Mouse (Mus musculus) heart, embryonic 16.5 days (tissue): ENCODE data around the gene Klhl8. TPM values are rescaled to one million over a fixed set of nuclear protein-coding genes. Genes with fewer than 3 reads are reported as not detected.
A peak's percentile ranks its signal among the peaks of the same experiment; 100 is the strongest.

Experiments
- ATAC-seq: fragments of 200-750 bp; cut with Nextera tagmentation; replicated peaks from 2 replicates; pipeline ENCODE4 v1.8.0; 2017; ENCODE audit warnings: moderate number of reproducible peaks; ENCODE audit not compliant: insufficient read depth, low FRiP score; ENCODE audit errors: extremely low read depth
- H3K27ac ChIP-seq: fragments of 300-500 bp; sonication (generic); 2 replicates; pipeline ENCODE4 v1.5.1; 2014; ENCODE audit warnings: mild to moderate bottlenecking, low read length, control low read depth, moderate library complexity
- H3K27me3 ChIP-seq: fragments of 300-500 bp; sonication (generic); 2 replicates; pipeline ENCODE4 v1.6.1; 2014; ENCODE audit warnings: low read length, mixed read lengths; ENCODE audit not compliant: control insufficient read depth, insufficient read depth
- H3K36me3 ChIP-seq: fragments of 300-500 bp; sonication (generic); 2 replicates; pipeline ENCODE4 v1.6.1; 2014; ENCODE audit not compliant: control insufficient read depth, insufficient read depth
- H3K4me1 ChIP-seq: fragments of 300-500 bp; sonication (generic); 2 replicates; pipeline ENCODE4 v1.6.1; 2014; ENCODE audit warnings: low read length, mixed read lengths; ENCODE audit not compliant: control insufficient read depth, insufficient read depth
- H3K4me2 ChIP-seq: fragments of 300-500 bp; sonication (generic); 2 replicates; pipeline ENCODE4 v1.6.1; 2014; ENCODE audit warnings: low read depth, mild to moderate bottlenecking, control low read depth, low read length
- H3K4me3 ChIP-seq: fragments of 300-500 bp; sonication (generic); 2 replicates; pipeline ENCODE4 v1.5.1; 2014; ENCODE audit warnings: mild to moderate bottlenecking, control low read depth, low read length
- H3K9ac ChIP-seq: fragments of 300-500 bp; sonication (generic); 2 replicates; pipeline ENCODE4 v1.6.1; 2014; ENCODE audit warnings: low read length, control low read depth
- H3K9me3 ChIP-seq: fragments of 300-500 bp; sonication (generic); replicated peaks from 2 replicates; pipeline ENCODE4 v1.6.1; 2016; ENCODE audit warnings: low read length; ENCODE audit not compliant: control insufficient read depth
- WGBS: fragments of 180-500 bp; shearing (Covaris S2); extraction: QIAGEN DNeasy Blood & Tissue Kit; methylation state at CpG from one replicate; pipeline ENCODE4 v1.1.7; 2014; 5-methylcytosine and 5-hydroxymethylcytosine counted together
- polyA plus RNA-seq: library from polyadenylated mRNA; unstranded; fragments of >200 nt; fragmentation: Nextera tagmentation; extraction: Ambion mirVana; gene quantifications from 2 replicates; pipeline ENCODE4 v1.2.1, GENCODE M21; 2015

Gene Klhl8
- polyA plus RNA-seq, 1 experiment from 2014 or later: 13.8 TPM

DNA sequence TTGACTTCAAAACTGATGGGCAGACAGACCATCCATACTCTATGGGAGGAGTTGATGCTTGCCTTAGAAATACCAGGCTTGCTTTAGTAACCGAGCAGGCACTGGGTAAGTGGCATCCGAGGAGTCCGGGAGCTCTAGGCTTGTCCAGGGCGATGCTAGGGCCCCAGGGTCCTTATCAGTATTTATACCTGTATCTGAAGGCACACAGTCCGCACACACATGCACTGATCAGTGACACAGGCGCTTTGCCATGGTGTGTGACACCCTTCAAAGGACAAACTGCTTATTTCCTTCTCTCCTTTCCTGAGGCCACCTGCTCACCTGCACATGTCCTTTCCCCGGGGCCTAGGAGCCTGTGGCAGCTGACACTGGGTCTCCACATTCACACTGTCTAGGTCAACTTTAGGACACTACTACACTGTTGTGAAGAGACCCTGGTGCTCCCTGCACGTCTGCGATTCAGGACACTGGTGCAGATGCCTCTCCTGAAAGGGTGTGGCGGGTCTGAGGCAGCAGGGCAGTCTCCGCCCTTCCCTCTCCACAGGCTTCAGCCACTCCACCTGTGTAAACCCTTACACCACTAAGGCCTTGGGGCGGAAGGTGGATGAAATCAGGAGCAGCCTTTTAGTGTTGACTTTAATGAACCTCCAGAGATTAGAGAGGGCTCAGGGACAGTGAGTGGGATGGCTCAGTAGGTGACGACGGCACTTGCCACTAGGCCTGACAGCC is 55.4 kb downstream of the Klhl8 start:
- H3K4me1 ChIP-seq: peaks cover 7% of the 10 kb centered on the region
- H3K9ac ChIP-seq: no peak overlapping the region
- no peak overlapping the region for H3K4me3 ChIP-seq
- peaks cover 16% of the 10 kb centered on the region for H3K36me3 ChIP-seq
- ATAC-seq: 0 out of 2 replicates have a peak, but pooled peaks have one; percentile 37
- WGBS: 77% methylated on average over 14 of the region's 14 CpGs
- H3K9me3 ChIP-seq: no peaks in the 10 kb centered on the region
- H3K4me2 ChIP-seq: no peak overlapping the region
- no peaks in the 10 kb centered on the region for H3K27me3 ChIP-seq
- H3K27ac ChIP-seq: no peak overlapping the region

DNA sequence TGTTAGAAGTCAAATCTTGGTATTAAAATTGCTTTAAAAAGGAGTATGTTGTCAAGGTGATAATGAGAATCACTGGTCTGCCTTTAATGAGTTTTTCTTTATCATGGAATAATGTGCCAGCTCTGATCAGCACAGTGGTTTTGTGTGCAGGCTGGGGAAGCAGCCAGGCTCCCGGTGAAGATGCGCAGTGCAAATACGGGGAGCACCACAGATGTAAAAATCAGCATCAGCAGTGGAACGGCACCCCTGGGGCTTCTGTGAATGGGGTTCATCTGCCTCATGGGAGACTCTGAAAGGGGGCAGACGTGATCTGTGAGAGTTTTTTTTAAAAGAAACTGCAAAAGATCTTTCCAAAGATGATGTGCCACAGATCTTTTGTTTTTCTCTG is 56.3 kb downstream of the Klhl8 start:
- no peak overlapping the region for H3K4me3 ChIP-seq
- peaks cover 20% of the 10 kb centered on the region for H3K36me3 ChIP-seq
- H3K4me1 ChIP-seq: peaks cover 7% of the 10 kb centered on the region
- H3K27me3 ChIP-seq: no peaks in the 10 kb centered on the region
- WGBS: 90% methylated on average over 5 of the region's 5 CpGs
- no peak overlapping the region for H3K9ac ChIP-seq
- H3K9me3 ChIP-seq: no peaks in the 10 kb centered on the region
- no peak overlapping the region for H3K4me2 ChIP-seq
- H3K27ac ChIP-seq: no peak overlapping the region
- ATAC-seq: no peak

- Histone ChIP-seq H3K4me2 (0 out of 2 replicates have a peak overlapping the region, but pooled peaks have one; percentile 10), H3K9me3 (no peaks in the 10 kb centered on the region), H3K27me3 (no peaks in the 10 kb centered on the region), H3K4me1 (peaks cover 7% of the 10 kb centered on the region), H3K27ac (no peak overlapping the region), H3K4me3 (no peak overlapping the region), H3K9ac (no peak overlapping the region), H3K36me3 (peaks cover 25% of the 10 kb centered on the region)
- 54% methylated on average over 17 of the region's 17 CpGs for WGBS
- ATAC-seq: no peak; the same call in 1 of the 2 replicates
These were observed 56.8 kb downstream of the Klhl8 start for GRCm38 (mm10) chr5:103854041-103854806.

GRCm38 (mm10) chr5:103852756-103853549 is 58.1 kb downstream of the Klhl8 start:
- Histone ChIP-seq H3K4me3 (no peak overlapping the region), H3K4me1 (peaks cover 5% of the 10 kb centered on the region), H3K27ac (no peak overlapping the region), H3K36me3 (peaks cover 35% of the 10 kb centered on the region), H3K9me3 (no peaks in the 10 kb centered on the region), H3K27me3 (no peaks in the 10 kb centered on the region), H3K9ac (no peak overlapping the region), H3K4me2 (no peak overlapping the region)
- no peak for ATAC-seq
- 83% methylated on average over 4 of the region's 4 CpGs for WGBS

- Histone ChIP-seq H3K27ac (no peak overlapping the region), H3K9ac (no peak overlapping the region), H3K4me3 (no peak overlapping the region), H3K9me3 (no peaks in the 10 kb centered on the region), H3K4me2 (no peak overlapping the region), H3K27me3 (no peaks in the 10 kb centered on the region), H3K4me1 (no peaks in the 10 kb centered on the region), H3K36me3 (peaks cover 52% of the 10 kb centered on the region)
- 76% methylated on average over 8 of the region's 8 CpGs for WGBS
- no peak for ATAC-seq
These were observed 62.5 kb downstream of the Klhl8 start for GRCm38 (mm10) chr5:103848546-103848945.

- no peak overlapping the region for H3K27ac ChIP-seq
- H3K9me3 ChIP-seq: no peaks in the 10 kb centered on the region
- no peaks in the 10 kb centered on the region for H3K4me1 ChIP-seq
- 63% methylated on average over 5 of the region's 5 CpGs for WGBS
- no peak for ATAC-seq
- no peak overlapping the region for H3K4me3 ChIP-seq
- H3K27me3 ChIP-seq: no peaks in the 10 kb centered on the region
- H3K36me3 ChIP-seq: peaks cover 49% of the 10 kb centered on the region
- no peak overlapping the region for H3K4me2 ChIP-seq
- H3K9ac ChIP-seq: no peak overlapping the region
These were observed 64.5 kb downstream of the Klhl8 start for GRCm38 (mm10) chr5:103846609-103847008.

DNA sequence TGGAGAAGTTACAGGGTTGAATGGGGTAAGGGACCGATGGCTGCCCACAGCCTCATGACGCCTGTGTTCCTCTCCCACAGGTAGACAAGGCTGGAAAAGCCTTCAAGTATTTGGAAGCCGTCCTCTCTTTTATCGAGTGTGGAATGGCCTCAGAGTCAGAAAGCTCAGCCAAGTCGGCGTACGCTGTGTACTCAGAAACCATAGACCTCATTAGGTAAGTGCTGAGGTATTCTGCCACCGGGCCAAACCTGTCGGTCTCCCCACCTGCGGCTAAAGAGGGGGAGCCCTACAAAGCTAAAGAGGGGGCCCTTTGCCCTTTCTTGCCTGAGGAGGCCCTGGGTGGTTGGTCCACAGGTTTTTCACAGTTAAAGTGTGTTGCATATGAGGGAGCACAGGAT is 64.9 kb downstream of the Klhl8 start:
- no peak overlapping the region for H3K27ac ChIP-seq
- H3K27me3 ChIP-seq: no peaks in the 10 kb centered on the region
- H3K36me3 ChIP-seq: peaks cover 47% of the 10 kb centered on the region
- 83% methylated on average over 10 of the region's 10 CpGs for WGBS
- no peak overlapping the region for H3K4me3 ChIP-seq
- H3K9ac ChIP-seq: no peak overlapping the region
- H3K4me1 ChIP-seq: no peaks in the 10 kb centered on the region
- no peak overlapping the region for H3K4me2 ChIP-seq
- no peaks in the 10 kb centered on the region for H3K9me3 ChIP-seq
- ATAC-seq: no peak

DNA sequence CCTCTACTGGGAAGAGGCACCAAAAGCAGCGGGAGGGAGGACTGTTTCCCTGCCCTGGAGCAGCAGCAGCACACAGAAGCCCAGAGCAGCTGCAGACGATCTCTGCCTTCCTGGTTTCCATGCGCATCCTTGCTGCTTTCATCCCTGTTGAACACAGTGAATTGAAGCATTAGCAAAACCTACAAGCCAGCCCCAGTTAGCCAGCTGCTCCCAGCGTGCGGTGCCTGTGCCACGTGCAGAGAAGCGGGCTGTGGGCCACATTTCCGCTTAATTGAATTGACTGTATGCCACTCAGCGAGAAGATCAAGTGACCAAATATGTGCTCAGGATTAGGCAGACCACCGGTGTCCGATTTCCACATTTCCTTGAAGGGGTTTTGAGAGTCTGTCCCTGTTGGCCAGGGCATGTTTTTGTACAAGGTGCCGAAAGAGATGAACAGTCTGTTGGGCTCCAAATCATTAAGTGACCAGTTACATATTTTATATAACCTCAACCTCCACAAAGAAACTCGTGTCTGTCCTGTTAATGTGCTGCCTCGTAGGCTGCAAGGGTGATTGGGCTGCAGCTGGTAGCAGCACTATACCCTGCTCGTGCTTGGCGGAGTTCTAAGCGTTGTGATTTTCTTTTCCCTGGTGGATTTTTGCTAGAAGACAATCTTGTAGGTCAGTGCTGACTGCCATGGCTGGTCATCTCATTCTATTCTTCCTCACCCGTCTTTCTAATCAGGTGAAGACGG is 65.5 kb downstream of the Klhl8 start:
- H3K27me3 ChIP-seq: no peaks in the 10 kb centered on the region
- ATAC-seq: no peak
- WGBS: 83% methylated on average over 19 of the region's 19 CpGs
- no peak overlapping the region for H3K4me3 ChIP-seq
- H3K36me3 ChIP-seq: peaks cover 42% of the 10 kb centered on the region
- H3K9me3 ChIP-seq: no peaks in the 10 kb centered on the region
- H3K4me2 ChIP-seq: no peak overlapping the region
- no peak overlapping the region for H3K27ac ChIP-seq
- H3K4me1 ChIP-seq: no peaks in the 10 kb centered on the region
- H3K9ac ChIP-seq: no peak overlapping the region
